Mouse (Mus musculus) forebrain, embryonic 12.5 days (tissue): Measurements from ENCODE around the gene Dph2. TPM values are rescaled to one million over a fixed set of nuclear protein-coding genes. Genes with fewer than 3 reads are reported as not detected.

Source experiments
- ATAC-seq: fragments of 200-750 bp; cut with Nextera tagmentation; 2 replicates; pipeline ENCODE4 v1.8.0; 2017; ENCODE audit warnings: moderate TSS enrichment; ENCODE audit not compliant: low FRiP score
- H3K27ac ChIP-seq: fragments of 300-500 bp; sonication (generic); 2 replicates; pipeline ENCODE4 v1.5.1; 2016; ENCODE audit warnings: mild to moderate bottlenecking
- H3K27me3 ChIP-seq: fragments of 300-500 bp; sonication (generic); 2 replicates; pipeline ENCODE4 v1.6.1; 2016; ENCODE audit warnings: mild to moderate bottlenecking
- H3K36me3 ChIP-seq: fragments of 300-500 bp; sonication (generic); replicated peaks from 2 replicates; pipeline ENCODE4 v1.6.1; 2016; ENCODE audit warnings: mild to moderate bottlenecking
- H3K4me1 ChIP-seq: fragments of 300-500 bp; sonication (generic); 2 replicates; pipeline ENCODE4 v1.6.1; 2016
- H3K4me2 ChIP-seq: fragments of 300-500 bp; sonication (generic); 2 replicates; pipeline ENCODE4 v1.6.1; 2016; ENCODE audit warnings: mild to moderate bottlenecking, moderate library complexity
- H3K4me3 ChIP-seq: fragments of 300-500 bp; sonication (generic); replicated peaks from 2 replicates; pipeline ENCODE4 v1.5.1; 2016; ENCODE audit warnings: mild to moderate bottlenecking
- H3K9ac ChIP-seq: fragments of 300-500 bp; sonication (generic); 2 replicates; pipeline ENCODE4 v1.6.1; 2016; ENCODE audit warnings: mild to moderate bottlenecking
- H3K9me3 ChIP-seq: fragments of 300-500 bp; sonication (generic); 2 replicates; pipeline ENCODE4 v1.6.1; 2016
- WGBS: fragments of 180-500 bp; shearing (Covaris S2); methylation state at CpG from one replicate; pipeline ENCODE4 v1.1.7; 2016; 5-methylcytosine and 5-hydroxymethylcytosine counted together
- polyA plus RNA-seq: library from polyadenylated mRNA; unstranded; fragments of >200 nt; fragmentation: Nextera tagmentation; extraction: Ambion mirVana; gene quantifications from 2 replicates; pipeline ENCODE4 v1.2.1, GENCODE M21; 2016

Gene Dph2
- polyA plus RNA-seq, 1 experiment from 2014 or later, result 27.0 TPM

DNA sequence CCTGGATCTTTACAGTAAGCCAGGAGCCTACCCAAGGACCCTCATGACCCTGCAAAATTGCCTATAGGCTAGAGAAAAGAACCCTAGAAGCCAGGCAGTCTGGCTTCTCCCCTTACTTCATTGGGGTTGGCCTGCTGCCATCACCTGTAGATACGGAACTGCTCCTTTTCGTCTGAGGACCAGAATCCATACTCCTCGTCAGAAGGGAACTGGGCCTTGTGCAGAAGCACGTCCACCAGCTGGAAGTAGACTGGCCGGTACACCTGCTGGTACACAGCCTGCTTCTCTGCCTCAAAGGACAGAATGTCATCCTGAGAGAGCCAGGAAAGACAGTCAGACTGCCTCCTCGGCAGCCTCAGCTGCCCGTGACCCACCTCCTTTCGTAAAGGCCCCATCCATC lies 12.9 kb upstream of the Dph2 start:
- H3K4me2 ChIP-seq, result no peak overlapping the region
- no peak for ATAC-seq
- H3K27me3 ChIP-seq, result no peaks in the 10 kb centered on the region
- peaks cover 21% of the 10 kb centered on the region for H3K4me1 ChIP-seq
- H3K9me3 ChIP-seq, result no peaks in the 10 kb centered on the region
- H3K4me3 ChIP-seq, result no peak overlapping the region
- 91% methylated on average over 8 of the region's 8 CpGs for WGBS
- H3K27ac ChIP-seq, result no peak overlapping the region
- H3K9ac ChIP-seq, result no peak overlapping the region
- H3K36me3 ChIP-seq, result peaks cover 74% of the 10 kb centered on the region

GRCm38 (mm10) chr4:117904094-117904493 lies 12.3 kb upstream of the Dph2 start:
- H3K27ac ChIP-seq, result no peak overlapping the region
- ATAC-seq, result no peak
- H3K4me3 ChIP-seq, result no peak overlapping the region
- peaks cover 15% of the 10 kb centered on the region for H3K4me1 ChIP-seq
- H3K36me3 ChIP-seq, result peaks cover 78% of the 10 kb centered on the region
- H3K27me3 ChIP-seq, result no peaks in the 10 kb centered on the region
- no peak overlapping the region for H3K9ac ChIP-seq
- H3K4me2 ChIP-seq, result no peak overlapping the region
- H3K9me3 ChIP-seq, result no peaks in the 10 kb centered on the region
- WGBS, result 92% methylated on average over 10 of the region's 10 CpGs

GRCm38 (mm10) chr4:117898111-117898510 lies 6.3 kb upstream of the Dph2 start:
- WGBS, result 86% methylated on average over 3 of the region's 3 CpGs
- no peak for ATAC-seq
- Histone ChIP-seq H3K9ac (no peak overlapping the region), H3K4me1 (no peaks in the 10 kb centered on the region), H3K9me3 (no peaks in the 10 kb centered on the region), H3K4me2 (no peak overlapping the region), H3K36me3 (peaks cover 92% of the 10 kb centered on the region), H3K27ac (no peak overlapping the region), H3K27me3 (no peaks in the 10 kb centered on the region), H3K4me3 (no peak overlapping the region)

DNA sequence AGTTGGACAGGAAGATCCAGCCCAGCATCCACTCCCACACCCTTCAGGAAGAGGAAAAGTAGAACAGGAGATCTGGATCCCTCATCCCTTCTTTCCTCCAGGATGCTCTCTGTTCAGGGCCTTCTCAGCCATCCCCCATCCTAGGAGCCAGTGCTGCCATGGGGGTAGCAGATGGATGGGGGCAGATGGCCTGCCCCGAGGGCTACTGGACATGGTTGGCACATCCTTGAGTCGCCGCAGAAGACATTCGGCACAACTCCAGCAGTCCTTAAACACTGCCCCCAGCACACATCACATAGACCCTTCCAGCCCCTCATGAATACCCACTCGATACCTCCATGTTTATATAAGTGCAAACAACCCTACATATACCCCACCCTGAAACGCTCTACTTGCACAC lies 4.2 kb upstream of the Dph2 start:
- Histone ChIP-seq H3K27me3 (no peaks in the 10 kb centered on the region), H3K4me1 (peaks cover 8% of the 10 kb centered on the region), H3K9ac (no peak overlapping the region), H3K9me3 (no peaks in the 10 kb centered on the region), H3K36me3 (peaks cover 71% of the 10 kb centered on the region), H3K27ac (no peak overlapping the region), H3K4me3 (no peak overlapping the region), H3K4me2 (no peak overlapping the region)
- no peak for ATAC-seq
- WGBS, result 94% methylated on average over 6 of the region's 6 CpGs

DNA sequence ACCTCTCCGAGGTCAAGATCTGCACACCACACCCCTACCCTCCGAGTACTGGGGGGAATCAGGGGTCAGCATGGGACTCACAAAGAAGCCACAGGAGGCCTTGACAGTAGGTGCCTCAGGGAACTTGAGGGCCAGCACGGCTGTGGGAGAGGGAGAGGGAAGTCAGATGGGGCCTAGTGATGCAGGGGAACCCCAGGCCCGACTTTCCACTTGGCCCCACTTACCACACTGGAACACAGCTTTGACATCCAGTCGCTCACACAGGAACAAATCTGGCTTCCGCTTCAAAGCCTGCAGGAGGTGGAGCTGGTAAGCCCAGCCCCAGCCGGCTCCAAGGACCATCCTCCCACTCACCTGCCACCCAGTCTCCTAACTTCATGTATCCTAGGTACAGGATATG lies 3.5 kb upstream of the Dph2 start:
- H3K27ac ChIP-seq, result no peak overlapping the region
- 88% methylated on average over 7 of the region's 7 CpGs for WGBS
- H3K4me1 ChIP-seq, result peaks cover 12% of the 10 kb centered on the region
- H3K27me3 ChIP-seq, result no peaks in the 10 kb centered on the region
- no peak overlapping the region for H3K4me3 ChIP-seq
- no peak for ATAC-seq
- H3K4me2 ChIP-seq, result no peak overlapping the region
- H3K9me3 ChIP-seq, result no peaks in the 10 kb centered on the region
- H3K9ac ChIP-seq, result no peak overlapping the region
- H3K36me3 ChIP-seq, result peaks cover 66% of the 10 kb centered on the region

DNA sequence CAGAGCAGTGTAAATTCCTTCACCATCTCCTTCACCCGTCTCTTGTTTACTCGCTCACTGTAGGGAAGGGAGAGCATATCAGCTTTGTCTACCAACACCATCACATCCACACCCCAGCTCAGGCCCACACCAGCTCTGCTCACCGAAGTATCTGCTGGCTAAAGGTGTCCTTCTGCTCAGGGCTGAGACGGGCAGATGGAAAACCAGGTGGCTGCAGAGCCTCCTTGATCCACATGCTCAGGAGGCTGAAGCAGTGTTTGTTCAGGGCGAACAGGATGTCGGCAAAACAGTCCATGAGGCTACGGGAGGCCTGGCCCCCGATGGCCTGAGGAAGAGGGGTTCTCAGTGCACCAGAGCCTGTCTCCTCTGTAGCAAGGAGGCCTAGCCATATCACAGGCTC lies 2.8 kb upstream of the Dph2 start:
- Histone ChIP-seq H3K9ac (no peak overlapping the region), H3K4me3 (no peak overlapping the region), H3K9me3 (no peaks in the 10 kb centered on the region), H3K27ac (no peak overlapping the region), H3K36me3 (peaks cover 65% of the 10 kb centered on the region), H3K4me1 (peaks cover 12% of the 10 kb centered on the region), H3K4me2 (no peak overlapping the region), H3K27me3 (no peaks in the 10 kb centered on the region)
- no peak for ATAC-seq
- WGBS, result 89% methylated on average over 8 of the region's 8 CpGs

DNA sequence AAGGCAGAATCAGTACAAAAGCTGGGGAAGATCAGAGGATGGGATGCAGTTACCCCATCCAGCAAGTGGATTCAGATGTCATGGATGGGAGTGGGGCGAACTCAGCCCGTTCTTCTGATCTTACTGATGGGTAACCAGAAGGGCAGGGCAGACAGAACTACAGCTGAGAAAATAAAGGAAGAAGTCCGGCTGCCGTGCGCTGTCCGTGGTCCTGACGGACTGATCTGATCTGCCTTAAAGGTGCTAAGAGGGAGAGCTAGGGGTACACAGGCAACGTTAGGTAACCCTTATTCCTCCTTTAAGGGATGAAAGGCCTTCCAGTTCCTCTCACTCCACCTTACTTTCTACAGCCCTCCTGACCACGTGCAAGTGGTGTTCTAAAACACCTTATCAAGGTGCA lies 1.5 kb upstream of the Dph2 start:
- Histone ChIP-seq H3K4me2 (no peak overlapping the region), H3K27ac (no peak overlapping the region), H3K9ac (no peak overlapping the region), H3K27me3 (no peaks in the 10 kb centered on the region), H3K9me3 (no peaks in the 10 kb centered on the region), H3K4me3 (no peak overlapping the region), H3K4me1 (peaks cover 12% of the 10 kb centered on the region), H3K36me3 (peaks cover 64% of the 10 kb centered on the region)
- 27% methylated on average over 9 of the region's 9 CpGs for WGBS
- ATAC-seq, result no peak

DNA sequence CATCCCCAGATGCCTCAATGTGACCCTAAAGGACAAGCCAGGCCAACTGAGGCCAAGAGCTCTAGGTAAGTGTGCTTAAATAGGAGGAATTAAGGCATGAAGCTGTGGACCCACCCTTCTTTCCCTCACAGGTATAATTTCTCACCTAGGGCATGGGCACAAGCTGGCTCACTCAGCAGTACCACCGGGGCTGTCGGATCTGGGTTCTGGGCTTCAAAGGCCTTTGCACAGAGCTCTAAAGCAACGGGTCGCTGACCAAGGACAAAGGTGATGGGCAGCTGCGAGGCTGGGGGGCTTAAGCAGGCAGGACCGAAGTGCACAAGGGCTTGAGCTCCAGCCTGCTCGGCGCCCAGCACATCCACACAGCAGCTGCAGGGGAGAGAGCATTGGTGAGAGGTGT lies 1.1 kb downstream of the Dph2 start:
- Histone ChIP-seq H3K9me3 (no peaks in the 10 kb centered on the region), H3K4me2 (peak overlapping the region; percentile 82), H3K36me3 (peaks cover 39% of the 10 kb centered on the region), H3K9ac (no peak overlapping the region), H3K4me1 (peaks cover 28% of the 10 kb centered on the region), H3K27me3 (no peaks in the 10 kb centered on the region), H3K27ac (no peak overlapping the region), H3K4me3 (peak overlapping the region; percentile 75)
- whole genome bisulfite sequencing, result 55% methylated on average over 8 of the region's 8 CpGs
- ATAC-seq, result no peak

DNA sequence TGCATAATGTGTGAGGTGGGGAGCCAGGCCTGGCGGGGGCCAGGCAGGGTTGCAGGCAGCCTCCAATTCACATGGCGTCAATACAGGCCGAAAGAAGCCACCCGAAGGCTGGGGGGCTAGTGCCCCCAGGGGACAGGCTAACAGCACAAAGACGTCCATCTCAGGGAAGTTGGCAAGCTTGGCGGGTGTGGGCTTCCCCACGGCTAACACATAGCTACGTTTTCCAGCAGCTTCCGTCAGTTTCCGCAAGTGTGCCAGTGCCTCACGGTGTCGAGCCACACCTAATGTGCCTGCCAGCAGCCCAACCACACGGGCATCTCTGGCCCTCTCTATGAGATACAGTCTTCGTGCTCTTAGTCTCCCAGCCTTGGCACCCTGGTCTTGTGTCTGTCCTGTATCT lies 1.8 kb downstream of the Dph2 start:
- Histone ChIP-seq H3K4me2 (no peak overlapping the region), H3K36me3 (peaks cover 39% of the 10 kb centered on the region), H3K4me3 (no peak overlapping the region), H3K27ac (no peak overlapping the region), H3K27me3 (no peaks in the 10 kb centered on the region), H3K4me1 (peaks cover 30% of the 10 kb centered on the region), H3K9ac (no peak overlapping the region), H3K9me3 (no peaks in the 10 kb centered on the region)
- 93% methylated on average over 14 of the region's 14 CpGs for WGBS
- ATAC-seq, result no peak

DNA sequence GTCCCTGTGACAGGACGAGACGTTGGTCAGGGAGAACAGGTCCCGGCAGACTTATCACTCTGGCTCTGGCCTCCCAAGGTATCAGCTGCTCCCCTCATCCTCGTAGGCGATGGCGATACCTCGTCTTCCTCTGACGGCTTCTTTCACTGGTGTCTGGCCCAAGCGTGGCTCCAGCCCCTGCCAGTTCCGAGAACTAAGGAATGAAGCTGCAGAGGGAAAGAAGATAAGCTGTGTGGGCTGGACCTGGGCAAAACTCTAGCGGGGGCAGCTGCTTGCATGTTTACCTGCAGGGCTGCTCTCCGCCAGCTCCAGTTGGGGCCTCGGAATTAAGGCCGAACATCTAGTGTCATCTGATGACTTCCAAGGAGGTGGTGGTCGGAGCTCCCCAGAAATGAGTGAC lies 2.4 kb downstream of the Dph2 start:
- H3K4me3 ChIP-seq, result no peak overlapping the region
- no peak overlapping the region for H3K9ac ChIP-seq
- no peak overlapping the region for H3K27ac ChIP-seq
- no peak overlapping the region for H3K4me2 ChIP-seq
- H3K36me3 ChIP-seq, result peaks cover 39% of the 10 kb centered on the region
- ATAC-seq, result no peak
- 93% methylated on average over 15 of the region's 15 CpGs for WGBS
- H3K27me3 ChIP-seq, result no peaks in the 10 kb centered on the region
- no peaks in the 10 kb centered on the region for H3K9me3 ChIP-seq
- H3K4me1 ChIP-seq, result peaks cover 30% of the 10 kb centered on the region

DNA sequence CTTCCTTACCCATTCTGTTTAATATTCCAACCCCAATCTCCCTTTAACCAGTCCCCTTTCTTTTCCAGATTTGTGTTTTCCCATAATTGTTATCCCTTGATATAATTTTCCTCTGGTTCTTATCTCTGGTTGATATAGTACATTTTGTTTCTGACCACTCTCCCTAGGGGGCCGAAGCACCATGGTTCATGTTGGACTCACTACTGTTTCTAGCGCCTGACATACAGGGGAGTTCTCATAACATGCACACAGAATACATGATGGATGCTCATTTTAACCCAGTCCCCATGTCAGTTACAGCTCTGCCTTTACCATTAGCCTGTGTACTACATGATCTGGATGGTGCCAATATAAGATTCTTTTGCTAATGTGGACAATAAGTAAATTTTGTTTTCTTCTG lies 3.9 kb downstream of the Dph2 start:
- WGBS, result 71% methylated on average over 2 of the region's 2 CpGs
- Histone ChIP-seq H3K9ac (no peak overlapping the region), H3K36me3 (peaks cover 37% of the 10 kb centered on the region), H3K4me3 (peak overlapping the region; percentile 92; the same call in 1 of the 2 replicates), H3K4me1 (peaks cover 40% of the 10 kb centered on the region), H3K4me2 (peak overlapping the region; percentile 89), H3K27me3 (no peaks in the 10 kb centered on the region), H3K9me3 (no peaks in the 10 kb centered on the region), H3K27ac (no peak overlapping the region)
- ATAC-seq, result no peak

DNA sequence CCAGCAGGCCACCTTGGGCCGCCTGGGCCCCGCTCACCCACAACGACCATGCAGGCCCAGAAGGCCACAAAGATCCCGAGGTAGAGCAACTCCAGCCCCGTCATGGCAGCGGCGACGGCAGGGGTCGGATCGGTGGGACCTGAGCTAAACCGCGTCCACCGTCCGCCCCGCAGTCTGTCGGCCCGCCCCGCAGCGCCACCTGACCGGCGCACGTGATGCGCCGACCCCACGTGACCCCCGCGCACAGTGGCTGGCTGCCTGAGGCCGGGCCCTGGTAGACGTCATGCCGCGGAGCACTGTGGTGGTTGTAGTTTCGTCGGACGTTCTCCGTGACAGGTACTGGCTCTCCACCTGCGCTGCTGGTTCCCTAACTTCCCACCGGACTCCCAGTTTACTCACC lies 4.7 kb downstream of the Dph2 start, which contains the start of gene Atp6v0b:
Atp6v0b (minus strand) TSS at position 201 of the 400 bp plus-strand sequence.
- under 1% methylated on average over 37 of the region's 37 CpGs for WGBS
- peak within 1 kb of the TSS; percentile 89 for H3K4me2 ChIP-seq
- peaks cover 37% of the 10 kb centered on the region for H3K36me3 ChIP-seq
- peak; percentile 91 for ATAC-seq
- H3K4me3 ChIP-seq, result peak within 1 kb of the TSS; percentile 92
- peak within 1 kb of the TSS; percentile 83 for H3K9ac ChIP-seq
- peak within 1 kb of the TSS; percentile 62; the same call in 1 of the 2 replicates for H3K27ac ChIP-seq
- no peaks in the 10 kb centered on the region for H3K27me3 ChIP-seq
- H3K9me3 ChIP-seq, result no peaks in the 10 kb centered on the region
- peaks cover 44% of the 10 kb centered on the region for H3K4me1 ChIP-seq

DNA sequence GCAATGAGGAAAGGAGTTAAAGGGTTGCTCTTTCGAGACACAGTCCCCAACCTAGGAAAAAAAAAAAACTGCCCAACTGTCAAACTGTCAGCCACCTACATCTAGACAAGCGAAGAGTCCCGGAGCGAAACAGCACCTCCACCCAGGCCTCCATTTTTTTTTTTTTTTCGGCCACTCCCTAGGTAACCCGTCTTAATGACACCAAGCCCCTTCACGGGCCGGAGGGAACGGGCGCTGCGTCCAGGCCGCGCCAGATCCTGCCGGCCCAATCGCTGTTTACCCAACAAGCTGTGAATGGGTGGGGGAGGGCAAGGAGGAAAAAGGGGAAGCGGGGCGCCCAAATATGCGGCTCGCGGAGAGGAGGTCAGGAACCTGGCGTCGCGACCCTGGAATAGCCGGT lies 5.2 kb downstream of the Dph2 start:
- WGBS, result 2% methylated on average over 24 of the region's 24 CpGs
- peak overlapping the region; percentile 89 for H3K4me2 ChIP-seq
- H3K9me3 ChIP-seq, result no peaks in the 10 kb centered on the region
- no peak for ATAC-seq
- H3K36me3 ChIP-seq, result peaks cover 37% of the 10 kb centered on the region
- peaks cover 47% of the 10 kb centered on the region for H3K4me1 ChIP-seq
- H3K9ac ChIP-seq, result peak overlapping the region; percentile 83
- H3K27ac ChIP-seq, result peak overlapping the region; percentile 62; the same call in 1 of the 2 replicates
- H3K27me3 ChIP-seq, result no peaks in the 10 kb centered on the region
- peak overlapping the region; percentile 92 for H3K4me3 ChIP-seq
